Mouse (Mus musculus) lung, postnatal 0 days (tissue): ENCODE data around the gene Ptprc.

ENCODE experiments used
- CTCF ChIP-seq: IDR thresholded peaks from 2 replicates; pipeline ENCODE4 v1.5.1; 2016; ENCODE audit warnings: antibody characterized with exemption, mild to moderate bottlenecking
- EP300 ChIP-seq: IDR thresholded peaks from 2 replicates; pipeline ENCODE4 v1.6.1; 2016; ENCODE audit warnings: antibody characterized with exemption, mild to moderate bottlenecking, control low read depth

GRCm38 (mm10) chr1:138158921-138159320 lies 16.6 kb downstream of the Ptprc start:
- TF ChIP-seq CTCF = no peak
- TF ChIP-seq EP300 = no peak
